Mouse (Mus musculus) adrenal gland, postnatal 10 days (tissue): Measurements from ENCODE around the gene Eci1. TPM values are rescaled to one million over a fixed set of nuclear protein-coding genes. Genes with fewer than 3 reads are reported as not detected.
A peak's percentile ranks its signal among the peaks of the same experiment; 100 is the strongest.
"Not testable (repeated sequence)": the region's sequence is repeated elsewhere in the genome, so short reads cannot be mapped to it uniquely, and the experiment has no call there.

ENCODE experiments used
- DNase-seq: peaks from one replicate; pipeline ENCODE4 v3.0.0; 2021; ENCODE audit warnings: mixed read lengths
- total RNA-seq, 2 experiments: library from RNA; stranded (reverse); gene quantifications; 2 replicates each; pipeline ENCODE4 v1.2.3; 2021

The Eci1 gene
- total RNA-seq, 2 experiments from 2014 or later = 654 to 683 TPM

GRCm38 (mm10) chr17:24440377-24440776 is 13.9 kb downstream of the Eci1 start:
- DNase-seq = no peak

- no peak for DNase-seq
Observed at GRCm38 (mm10) chr17:24441148-24441547, 14.7 kb downstream of the Eci1 start.

- DNase-seq = no peak
Observed at GRCm38 (mm10) chr17:24442107-24442506, 15.7 kb downstream of the Eci1 start.

- DNase-seq = no peak
Observed at GRCm38 (mm10) chr17:24442632-24443155, 16.3 kb downstream of the Eci1 start, which contains the start of gene Dnase1l2. TSS of gene Dnase1l2 (minus strand) at chr17:24443105.

- DNase-seq = no peak
Observed at GRCm38 (mm10) chr17:24443409-24443808, 17.0 kb downstream of the Eci1 start.

GRCm38 (mm10) chr17:24446590-24446989 is 20.1 kb downstream of the Eci1 start:
- no peak for DNase-seq

- no peak for DNase-seq
Observed at GRCm38 (mm10) chr17:24449507-24449906, 23.1 kb downstream of the Eci1 start.

GRCm38 (mm10) chr17:24451220-24451619 is 24.8 kb downstream of the Eci1 start:
- no peak for DNase-seq

- DNase-seq = no peak
Observed at GRCm38 (mm10) chr17:24453372-24453771, 26.9 kb downstream of the Eci1 start.

- DNase-seq = no peak
Observed at GRCm38 (mm10) chr17:24454218-24454755, 27.8 kb downstream of the Eci1 start.

GRCm38 (mm10) chr17:24454756-24455522 is 28.5 kb downstream of the Eci1 start:
- DNase-seq = peak; percentile 100

- not testable (repeated sequence) for DNase-seq
Observed at GRCm38 (mm10) chr17:24455523-24456206, 29.2 kb downstream of the Eci1 start.

GRCm38 (mm10) chr17:24461580-24461979 is 35.1 kb downstream of the Eci1 start:
- no peak for DNase-seq

GRCm38 (mm10) chr17:24462932-24463331 is 36.5 kb downstream of the Eci1 start:
- DNase-seq = no peak

- no peak for DNase-seq
Observed at GRCm38 (mm10) chr17:24463374-24464133, 37.1 kb downstream of the Eci1 start.

GRCm38 (mm10) chr17:24468636-24469246 is 42.3 kb downstream of the Eci1 start:
- DNase-seq = no peak

GRCm38 (mm10) chr17:24469336-24469909 is 43.0 kb downstream of the Eci1 start:
- no peak for DNase-seq

GRCm38 (mm10) chr17:24469910-24470602 is 43.6 kb downstream of the Eci1 start, which contains the start of the genes E4f1 and Pgp:
TSS of gene E4f1 (minus strand) at chr17:24470313.
TSS of gene Pgp (plus strand) at chr17:24470392.
- peak; percentile 99 for DNase-seq

GRCm38 (mm10) chr17:24470701-24471527 is 44.5 kb downstream of the Eci1 start:
- peak; percentile 59 for DNase-seq

GRCm38 (mm10) chr17:24472512-24472911 is 46.1 kb downstream of the Eci1 start:
- peak; percentile 84 for DNase-seq
